Mouse (Mus musculus) frontal cortex, postnatal 10 days (tissue): ENCODE results near the gene Ripor2.
"Not testable (repeated sequence)": the region's sequence is repeated elsewhere in the genome, so short reads cannot be mapped to it uniquely, and the experiment has no call there.

Source experiments
- DNase-seq, 2 experiments: peaks; one replicate each; pipeline ENCODE4 v3.0.0; 2022; ENCODE audit warnings: low spot score in 2 of 2, mixed read lengths in 1 of 2

Gene Ripor2

GRCm38 (mm10) chr13:24761403-24762227, 179.6 kb downstream of the Ripor2 start, which contains the start of gene Gmnn:
TSS of gene Gmnn (minus strand) at chr13:24761923.
- DNase-seq = peak; percentile 62 to 81

GRCm38 (mm10) chr13:24762254-24762653, 180.3 kb downstream of the Ripor2 start:
- no peak for DNase-seq

GRCm38 (mm10) chr13:24767809-24768208, 185.8 kb downstream of the Ripor2 start:
- not testable (repeated sequence) for DNase-seq

- not testable (repeated sequence) for DNase-seq
These were observed 189.5 kb downstream of the Ripor2 start for GRCm38 (mm10) chr13:24771482-24771881.

- peak in 1 of 2 experiments; percentile 32 for DNase-seq
These were observed 194.3 kb downstream of the Ripor2 start for GRCm38 (mm10) chr13:24776146-24776844.

- no peak for DNase-seq
These were observed 196.0 kb downstream of the Ripor2 start for GRCm38 (mm10) chr13:24778026-24778425.

GRCm38 (mm10) chr13:24778706-24779380, 196.9 kb downstream of the Ripor2 start:
- no peak for DNase-seq

- no peak for DNase-seq
These were observed 199.9 kb downstream of the Ripor2 start for GRCm38 (mm10) chr13:24781916-24782315.
